Mouse (Mus musculus) ES-E14 (cell line): ENCODE measurements around the gene Rab17.

Experiments
- HCFC1 ChIP-seq: IDR thresholded peaks from 2 replicates; pipeline ENCODE4 v1.6.1; 2012; ENCODE audit warnings: low read length, inconsistent platforms, borderline replicate concordance; ENCODE audit not compliant: insufficient read depth
- ZNF384 ChIP-seq: IDR thresholded peaks from 2 replicates; pipeline ENCODE4 v1.6.1; 2012; ENCODE audit warnings: low read depth, low read length, inconsistent platforms

- TF ChIP-seq HCFC1 (no peak), ZNF384 (no peak)
Measured at GRCm38 (mm10) chr1:90967583-90967982, 1.9 kb downstream of the Rab17 start.
